Mouse (Mus musculus) lung, embryonic 15.5 days (tissue): Measurements from ENCODE around the gene Kcnh3. TPM values are rescaled to one million over a fixed set of nuclear protein-coding genes. Genes with fewer than 3 reads are reported as not detected.
A peak's percentile ranks its signal among the peaks of the same experiment; 100 is the strongest.

Experiments
- ATAC-seq: fragments of 200-750 bp; cut with Nextera tagmentation; 2 replicates; pipeline ENCODE4 v1.8.0; 2017; ENCODE audit warnings: moderate number of reproducible peaks, borderline replicate concordance; ENCODE audit not compliant: low FRiP score, low TSS enrichment; ENCODE audit errors: extremely low read depth
- H3K27ac ChIP-seq: fragments of 300-500 bp; sonication (generic); 2 replicates; pipeline ENCODE4 v1.5.1; 2015; ENCODE audit warnings: moderate library complexity, mild to moderate bottlenecking, inconsistent platforms
- H3K27me3 ChIP-seq: fragments of 300-500 bp; sonication (generic); 2 replicates; pipeline ENCODE4 v1.6.1; 2015; ENCODE audit warnings: inconsistent platforms
- H3K36me3 ChIP-seq: fragments of 300-500 bp; sonication (generic); 2 replicates; pipeline ENCODE4 v1.6.1; 2015; ENCODE audit warnings: inconsistent platforms
- H3K4me1 ChIP-seq: fragments of 300-500 bp; sonication (generic); 2 replicates; pipeline ENCODE4 v1.6.1; 2015; ENCODE audit warnings: inconsistent platforms
- H3K4me2 ChIP-seq: fragments of 300-500 bp; sonication (generic); 2 replicates; pipeline ENCODE4 v1.6.1; 2015; ENCODE audit warnings: inconsistent platforms, mild to moderate bottlenecking, moderate library complexity
- H3K4me3 ChIP-seq: fragments of 300-500 bp; sonication (generic); 2 replicates; pipeline ENCODE4 v1.5.1; 2015; ENCODE audit warnings: mild to moderate bottlenecking, inconsistent platforms
- H3K9ac ChIP-seq: fragments of 300-500 bp; sonication (generic); 2 replicates; pipeline ENCODE4 v1.6.1; 2015; ENCODE audit warnings: inconsistent platforms
- H3K9me3 ChIP-seq: fragments of 300-500 bp; sonication (generic); 2 replicates; pipeline ENCODE4 v1.6.1; 2016; ENCODE audit warnings: inconsistent platforms
- WGBS: fragments of 180-500 bp; shearing (Covaris S2); methylation state at CpG from one replicate; pipeline ENCODE4 v1.1.7; 2015; 5-methylcytosine and 5-hydroxymethylcytosine counted together
- polyA plus RNA-seq: library from polyadenylated mRNA; unstranded; fragments of >200 nt; fragmentation: Nextera tagmentation; extraction: Ambion mirVana; gene quantifications from 2 replicates; pipeline ENCODE4 v1.2.1, GENCODE M21; 2015

Gene Kcnh3
- polyA plus RNA-seq, result 0.65 and 0.79 TPM in 2 replicates

GRCm38 (mm10) chr15:99224208-99224911, at the start of gene Kcnh3:
Gene Kcnh3 (plus strand): TSS chr15:99224861.
- Histone ChIP-seq H3K9ac (peak within 1 kb of the TSS; percentile 21; the same call in 1 of the 2 replicates), H3K4me3 (peak within 1 kb of the TSS; percentile 40), H3K27ac (no peak within 1 kb of the TSS), H3K9me3 (no peaks in the 10 kb centered on the region), H3K36me3 (no peaks in the 10 kb centered on the region), H3K4me2 (peak within 1 kb of the TSS; percentile 75), H3K4me1 (peaks cover 35% of the 10 kb centered on the region), H3K27me3 (peaks cover 100% of the 10 kb centered on the region)
- WGBS, result under 1% methylated on average over 56 of the region's 66 CpGs
- ATAC-seq, result peak; percentile 29; the same call in 1 of the 2 replicates

- Histone ChIP-seq H3K27me3 (no peaks in the 10 kb centered on the region), H3K4me2 (no peak overlapping the region), H3K4me1 (no peaks in the 10 kb centered on the region), H3K9ac (no peak overlapping the region), H3K4me3 (no peak overlapping the region), H3K9me3 (no peaks in the 10 kb centered on the region), H3K36me3 (peaks cover 53% of the 10 kb centered on the region), H3K27ac (no peak overlapping the region)
- 89% methylated on average over 1 of the region's 2 CpGs for WGBS
- ATAC-seq, result no peak
These were observed 45.0 kb upstream of the Kcnh3 start for GRCm38 (mm10) chr15:99179639-99180038.

- no peak overlapping the region for H3K4me2 ChIP-seq
- H3K4me1 ChIP-seq, result no peaks in the 10 kb centered on the region
- peaks cover 71% of the 10 kb centered on the region for H3K36me3 ChIP-seq
- no peak overlapping the region for H3K9ac ChIP-seq
- ATAC-seq, result no peak
- H3K4me3 ChIP-seq, result no peak overlapping the region
- H3K27ac ChIP-seq, result no peak overlapping the region
- no peaks in the 10 kb centered on the region for H3K27me3 ChIP-seq
- no peaks in the 10 kb centered on the region for H3K9me3 ChIP-seq
- 89% methylated on average over 9 of the region's 9 CpGs for WGBS
These were observed 40.3 kb upstream of the Kcnh3 start for GRCm38 (mm10) chr15:99184217-99184914.

- Histone ChIP-seq H3K27me3 (no peaks in the 10 kb centered on the region), H3K4me2 (no peak overlapping the region), H3K36me3 (peaks cover 35% of the 10 kb centered on the region), H3K4me3 (no peak overlapping the region), H3K9me3 (no peaks in the 10 kb centered on the region), H3K4me1 (no peaks in the 10 kb centered on the region), H3K27ac (no peak overlapping the region), H3K9ac (no peak overlapping the region)
- 76% methylated on average over 10 of the region's 10 CpGs for WGBS
- no peak for ATAC-seq
These were observed 30.3 kb upstream of the Kcnh3 start for GRCm38 (mm10) chr15:99194358-99194757.

GRCm38 (mm10) chr15:99195043-99195442, 29.6 kb upstream of the Kcnh3 start:
- no peak overlapping the region for H3K9ac ChIP-seq
- H3K27ac ChIP-seq, result no peak overlapping the region
- H3K27me3 ChIP-seq, result no peaks in the 10 kb centered on the region
- no peak for ATAC-seq
- no peaks in the 10 kb centered on the region for H3K9me3 ChIP-seq
- no peak overlapping the region for H3K4me3 ChIP-seq
- no peaks in the 10 kb centered on the region for H3K4me1 ChIP-seq
- peaks cover 38% of the 10 kb centered on the region for H3K36me3 ChIP-seq
- H3K4me2 ChIP-seq, result no peak overlapping the region
- 49% methylated on average over 6 of the region's 6 CpGs for WGBS

GRCm38 (mm10) chr15:99198761-99199160, 25.9 kb upstream of the Kcnh3 start:
- Histone ChIP-seq H3K4me1 (no peaks in the 10 kb centered on the region), H3K4me2 (no peak overlapping the region), H3K9ac (no peak overlapping the region), H3K36me3 (peaks cover 21% of the 10 kb centered on the region), H3K27ac (no peak overlapping the region), H3K4me3 (no peak overlapping the region), H3K9me3 (no peaks in the 10 kb centered on the region), H3K27me3 (no peaks in the 10 kb centered on the region)
- ATAC-seq, result no peak

GRCm38 (mm10) chr15:99205959-99206358, 18.7 kb upstream of the Kcnh3 start:
- no peaks in the 10 kb centered on the region for H3K9me3 ChIP-seq
- no peak for ATAC-seq
- peaks cover 27% of the 10 kb centered on the region for H3K36me3 ChIP-seq
- 82% methylated on average over 8 of the region's 8 CpGs for WGBS
- peaks cover 4% of the 10 kb centered on the region; the same call in 1 of the 2 replicates for H3K4me1 ChIP-seq
- no peak overlapping the region for H3K9ac ChIP-seq
- H3K27ac ChIP-seq, result no peak overlapping the region
- no peaks in the 10 kb centered on the region for H3K27me3 ChIP-seq
- H3K4me2 ChIP-seq, result no peak overlapping the region
- no peak overlapping the region for H3K4me3 ChIP-seq

- Histone ChIP-seq H3K27me3 (no peaks in the 10 kb centered on the region), H3K4me1 (no peaks in the 10 kb centered on the region), H3K27ac (no peak overlapping the region), H3K9me3 (no peaks in the 10 kb centered on the region), H3K4me3 (no peak overlapping the region), H3K36me3 (peaks cover 47% of the 10 kb centered on the region), H3K9ac (no peak overlapping the region), H3K4me2 (no peak overlapping the region)
- no peak for ATAC-seq
- 81% methylated on average over 10 of the region's 10 CpGs for WGBS
These were observed 11.5 kb upstream of the Kcnh3 start for GRCm38 (mm10) chr15:99213183-99213582.

- H3K4me3 ChIP-seq, result no peak overlapping the region
- 73% methylated on average over 2 of the region's 2 CpGs for WGBS
- no peak for ATAC-seq
- H3K9ac ChIP-seq, result no peak overlapping the region
- peaks cover 33% of the 10 kb centered on the region for H3K36me3 ChIP-seq
- no peak overlapping the region for H3K4me2 ChIP-seq
- peaks cover 9% of the 10 kb centered on the region for H3K27me3 ChIP-seq
- no peaks in the 10 kb centered on the region for H3K4me1 ChIP-seq
- H3K27ac ChIP-seq, result no peak overlapping the region
- H3K9me3 ChIP-seq, result no peaks in the 10 kb centered on the region
These were observed 9.7 kb upstream of the Kcnh3 start for GRCm38 (mm10) chr15:99214941-99215340.

- no peak overlapping the region for H3K9ac ChIP-seq
- ATAC-seq, result no peak
- 83% methylated on average over 11 of the region's 11 CpGs for WGBS
These were observed 8.8 kb upstream of the Kcnh3 start for GRCm38 (mm10) chr15:99215741-99216463.

GRCm38 (mm10) chr15:99217630-99218029, 7.0 kb upstream of the Kcnh3 start:
- Histone ChIP-seq H3K4me1 (peaks cover 3% of the 10 kb centered on the region; the same call in 1 of the 2 replicates), H3K9me3 (no peaks in the 10 kb centered on the region), H3K27me3 (peaks cover 36% of the 10 kb centered on the region), H3K27ac (no peak overlapping the region), H3K9ac (no peak overlapping the region), H3K36me3 (peaks cover 9% of the 10 kb centered on the region), H3K4me3 (no peak overlapping the region), H3K4me2 (no peak overlapping the region)
- 85% methylated on average over 4 of the region's 4 CpGs for WGBS
- ATAC-seq, result no peak

More at GRCm38 (mm10) chr15:99215741-99216463, 8.8 kb upstream of the Kcnh3 start:
- H3K27me3 ChIP-seq, result peaks cover 18% of the 10 kb centered on the region
- no peaks in the 10 kb centered on the region for H3K4me1 ChIP-seq
- H3K4me2 ChIP-seq, result no peak overlapping the region
- H3K4me3 ChIP-seq, result no peak overlapping the region
- no peaks in the 10 kb centered on the region for H3K9me3 ChIP-seq
- no peak overlapping the region for H3K27ac ChIP-seq
- peaks cover 26% of the 10 kb centered on the region for H3K36me3 ChIP-seq
